Mouse (Mus musculus): ENCODE data around the gene Emc3. TPM values are rescaled to one million over a fixed set of nuclear protein-coding genes. Genes with fewer than 3 reads are reported as not detected.

Emc3 gene
- total RNA-seq, 2 experiments from 2014 or later = 52.1 to 55.1 TPM

GRCm38 (mm10) chr6:113495071-113495675 lies 36.3 kb downstream of the Emc3 start:
- peak; percentile 36 for DNase-seq

GRCm38 (mm10) chr6:113494258-113494788 lies 37.1 kb downstream of the Emc3 start:
- DNase-seq = peak; percentile 86

GRCm38 (mm10) chr6:113492101-113492864 lies 39.2 kb downstream of the Emc3 start:
- DNase-seq = no peak

- no peak for DNase-seq
Observed at GRCm38 (mm10) chr6:113489410-113489809, 42.0 kb downstream of the Emc3 start.

- no peak for DNase-seq
Observed at GRCm38 (mm10) chr6:113487125-113487576, 44.3 kb downstream of the Emc3 start.

GRCm38 (mm10) chr6:113483729-113484128 lies 47.7 kb downstream of the Emc3 start:
- no peak for DNase-seq

GRCm38 (mm10) chr6:113483100-113483615 lies 48.3 kb downstream of the Emc3 start, which contains the start of gene Creld1:
TSS of gene Creld1 (plus strand) at chr6:113483297.
- DNase-seq = peak; percentile 87

GRCm38 (mm10) chr6:113482477-113483099 lies 48.9 kb downstream of the Emc3 start:
- DNase-seq = peak; percentile 55

GRCm38 (mm10) chr6:113480555-113481373 lies 50.7 kb downstream of the Emc3 start:
- DNase-seq = no peak

- DNase-seq = no peak
Observed at GRCm38 (mm10) chr6:113478906-113479305, 52.5 kb downstream of the Emc3 start.

GRCm38 (mm10) chr6:113477353-113477752 lies 54.1 kb downstream of the Emc3 start:
- no peak for DNase-seq

- DNase-seq = no peak
Observed at GRCm38 (mm10) chr6:113473715-113474114, 57.7 kb downstream of the Emc3 start.

GRCm38 (mm10) chr6:113473246-113473645 lies 58.2 kb downstream of the Emc3 start:
- DNase-seq = no peak

GRCm38 (mm10) chr6:113472061-113472460 lies 59.4 kb downstream of the Emc3 start:
- DNase-seq = no peak

- DNase-seq = peak; percentile 64
Observed at GRCm38 (mm10) chr6:113471297-113471936, 60.0 kb downstream of the Emc3 start, which contains the start of gene Il17rc. TSS of gene Il17rc (plus strand) at chr6:113471427.

- peak; percentile 85 for DNase-seq
Observed at GRCm38 (mm10) chr6:113469432-113469831, 62.0 kb downstream of the Emc3 start.

- peak; percentile 65 for DNase-seq
Observed at GRCm38 (mm10) chr6:113469021-113469420, 62.4 kb downstream of the Emc3 start.

- no peak for DNase-seq
Observed at GRCm38 (mm10) chr6:113468512-113468911, 62.9 kb downstream of the Emc3 start.

GRCm38 (mm10) chr6:113465602-113466001 lies 65.8 kb downstream of the Emc3 start:
- DNase-seq = no peak
